ENCODE assay signal across 9 mouse cellular contexts in the genomic region with DNA sequence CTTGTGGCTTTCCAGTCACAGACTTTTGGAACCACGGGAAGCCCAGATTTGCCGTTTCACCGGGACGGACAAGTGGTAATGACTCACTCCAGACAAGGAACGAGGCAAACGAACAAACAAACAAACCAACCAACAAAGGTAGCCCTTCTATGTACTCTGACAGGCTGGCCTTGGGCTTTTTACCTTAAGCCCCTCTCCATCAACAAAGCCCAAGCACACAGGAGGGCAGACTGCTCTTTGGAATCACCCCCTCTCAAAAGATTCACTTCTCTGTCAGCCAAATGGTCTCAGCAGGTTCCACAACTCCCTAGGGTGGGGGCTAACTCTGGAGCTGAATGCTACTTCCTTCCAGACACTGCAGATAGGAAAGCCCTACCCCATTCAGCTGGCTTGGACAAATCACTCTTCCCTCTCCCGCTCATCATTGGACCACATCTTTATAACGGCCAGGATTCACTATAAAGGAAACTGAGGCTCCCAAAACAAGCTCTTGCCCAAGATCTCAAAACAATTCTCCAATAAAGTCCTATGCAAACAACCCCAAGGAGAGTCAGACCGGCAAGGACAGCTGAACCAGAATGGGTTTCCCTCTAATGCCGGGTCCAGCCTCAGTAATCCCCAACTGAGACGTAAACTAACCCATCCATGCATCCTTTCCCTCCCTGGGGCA. TPM values are rescaled to one million over a fixed set of nuclear protein-coding genes. Genes with fewer than 3 reads are reported as not detected.
DNase-seq lines count a peak whose midpoint lies in the region; ATAC-seq and TF ChIP-seq lines count a peak whose summit lies in the region.
"Had no signal": no experiment of that assay in that cellular context is flagged by ENCODE, and none has a peak within 500 bp of the region (broad histone marks: within the 10 kb centered on the region; RNA-seq: fewer than 3 reads in every experiment).

No protein-coding gene starts in this region.

- H3K4me1 ChIP-seq in lung, embryonic 14.5 days (ENCODE audit: insufficient read depth), result peaks cover 4% of the 10 kb centered on the region; the same call in 1 of the 2 replicates
- peaks cover 50% of the 10 kb centered on the region for H3K4me1 ChIP-seq in forebrain, embryonic 15.5 days
- peaks cover 43% of the 10 kb centered on the region for H3K4me1 ChIP-seq in limb, embryonic 12.5 days (replicated peaks)
- peaks cover 24% of the 10 kb centered on the region for H3K4me1 ChIP-seq in stomach, embryonic 14.5 days (ENCODE audit: control insufficient read depth, insufficient read depth, low read length)

- TF ChIP-seq CTCF in lung, embryonic 14.5 days (IDR thresholded peaks at IDR 0.05; ENCODE audit: low read depth), result no peak

- no peak overlapping the region; the same call in 1 of the 2 replicates for H3K9ac ChIP-seq in lung, embryonic 14.5 days
- peak overlapping the region; percentile 39; the same call in 1 of the 2 replicates for H3K9ac ChIP-seq in forebrain, embryonic 15.5 days (replicated peaks)
- H3K9ac ChIP-seq in limb, embryonic 12.5 days (replicated peaks), result no peak overlapping the region
- H3K9ac ChIP-seq in stomach, embryonic 14.5 days (replicated peaks; ENCODE audit: low read depth, low read length), result no peak overlapping the region

- no peaks in the 10 kb centered on the region for H3K9me3 ChIP-seq in lung, embryonic 14.5 days (ENCODE audit: low read depth, low read length)
- no peaks in the 10 kb centered on the region for H3K9me3 ChIP-seq in forebrain, embryonic 15.5 days
- no peaks in the 10 kb centered on the region for H3K9me3 ChIP-seq in limb, embryonic 12.5 days
- no peaks in the 10 kb centered on the region for H3K9me3 ChIP-seq in stomach, embryonic 14.5 days (ENCODE audit: control insufficient read depth, low read depth, low read length)

- no peak for ATAC-seq in lung, embryonic 14.5 days (ENCODE audit: insufficient read depth)
- no peak for ATAC-seq in forebrain, embryonic 15.5 days (replicated peaks)
- ATAC-seq in limb, embryonic 12.5 days (ENCODE audit: insufficient number of reproducible peaks, insufficient read depth, low FRiP score, low TSS enrichment, low read depth), result no peak
- ATAC-seq in stomach, embryonic 14.5 days (ENCODE audit: insufficient number of reproducible peaks, insufficient read depth, low FRiP score, low read depth), result no peak
- ATAC-seq in megakaryocyte progenitor cell, adult 5-6 weeks (replicated peaks; ENCODE audit: poor library complexity), result no peak
- ATAC-seq: Patski had no signal

- H3K27ac ChIP-seq in lung, embryonic 14.5 days (ENCODE audit: low read depth), result no peak overlapping the region
- H3K27ac ChIP-seq in forebrain, embryonic 15.5 days (replicated peaks), result no peak overlapping the region
- H3K27ac ChIP-seq in limb, embryonic 12.5 days, result no peak overlapping the region
- no peak overlapping the region for H3K27ac ChIP-seq in stomach, embryonic 14.5 days (ENCODE audit: low read length)

- peak overlapping the region; percentile 40 for H3K4me3 ChIP-seq in lung, embryonic 14.5 days (ENCODE audit: low read depth, low read length)
- H3K4me3 ChIP-seq in forebrain, embryonic 15.5 days, result peak overlapping the region; percentile 75
- H3K4me3 ChIP-seq in limb, embryonic 12.5 days (replicated peaks), result peak overlapping the region; percentile 44
- peak overlapping the region; percentile 34 for H3K4me3 ChIP-seq in stomach, embryonic 14.5 days (ENCODE audit: low read depth, low read length)

- WGBS in lung, embryonic 14.5 days, result 8% methylated on average over 11 of the region's 11 CpGs
- 14% methylated on average over 11 of the region's 11 CpGs for WGBS in forebrain, embryonic 15.5 days
- 8% methylated on average over 11 of the region's 11 CpGs for WGBS in limb, embryonic 12.5 days
- 16% methylated on average over 11 of the region's 11 CpGs for WGBS in stomach, embryonic 14.5 days

- peak overlapping the region; percentile 93 for H3K4me2 ChIP-seq in lung, embryonic 14.5 days
- H3K4me2 ChIP-seq in forebrain, embryonic 15.5 days (replicated peaks), result peak overlapping the region; percentile 76
- peak overlapping the region; percentile 86 for H3K4me2 ChIP-seq in limb, embryonic 12.5 days
- H3K4me2 ChIP-seq in stomach, embryonic 14.5 days (replicated peaks; ENCODE audit: low read depth, low read length), result peak overlapping the region; percentile 87

- no peak for DNase-seq in lung, embryonic 14.5 days
- no peak for DNase-seq in lung, postnatal 10 days
- DNase-seq in spleen, postnatal 14 days (ENCODE audit: low spot score in 2 of 2), result no peak
- no peak for DNase-seq in kidney, postnatal 25 days

- peaks cover 29% of the 10 kb centered on the region for H3K27me3 ChIP-seq in lung, embryonic 14.5 days (ENCODE audit: insufficient read depth, low read length)
- H3K27me3 ChIP-seq in forebrain, embryonic 15.5 days, result peaks cover 19% of the 10 kb centered on the region; the same call in 1 of the 2 replicates
- H3K27me3 ChIP-seq in limb, embryonic 12.5 days, result peaks cover 54% of the 10 kb centered on the region
- 0 out of 2 replicates have a peak, but pooled peaks cover 6% of the 10 kb centered on the region for H3K27me3 ChIP-seq in stomach, embryonic 14.5 days (ENCODE audit: control insufficient read depth, insufficient read depth, low read length)
- H3K27me3 ChIP-seq: Patski had no signal

- H3K36me3 ChIP-seq in lung, embryonic 14.5 days (ENCODE audit: insufficient read depth), result no peaks in the 10 kb centered on the region
- H3K36me3 ChIP-seq in forebrain, embryonic 15.5 days, result no peaks in the 10 kb centered on the region
- no peaks in the 10 kb centered on the region for H3K36me3 ChIP-seq in limb, embryonic 12.5 days
- H3K36me3 ChIP-seq in stomach, embryonic 14.5 days (ENCODE audit: control insufficient read depth, insufficient read depth, low read length), result no peaks in the 10 kb centered on the region

RNA-seq across cellular contexts. Expression of gene Gm37419, which starts 7.9 kb away (rescaled TPM):
- not detected in 2 replicates for polyA plus RNA-seq in lung, embryonic 14.5 days (2014; fragmentation: Nextera tagmentation; extraction: Ambion mirVana)
- 17.2 TPM in 1 of 2 replicates, not detected in the other for polyA plus RNA-seq in forebrain, embryonic 15.5 days (2015; fragmentation: Nextera tagmentation; extraction: Ambion mirVana)
- not detected in 2 replicates for polyA plus RNA-seq in limb, embryonic 12.5 days (2016; fragmentation: Nextera tagmentation; extraction: Ambion mirVana)
- polyA plus RNA-seq in stomach, embryonic 14.5 days (2014; fragmentation: Nextera tagmentation; extraction: Ambion mirVana), result not detected in 2 replicates
- not detected in 2 replicates for total RNA-seq in megakaryocyte progenitor cell, adult 5-6 weeks (2015)
- not detected in 2 replicates for total RNA-seq in megakaryocyte progenitor cell, adult 5-6 weeks (2017)

RNA-seq across cellular contexts. Expression of gene Bcl6, which starts 8.3 kb away (rescaled TPM):
- 1.1 and 1.2 TPM in 2 replicates for polyA plus RNA-seq in lung, embryonic 14.5 days (2014; fragmentation: Nextera tagmentation; extraction: Ambion mirVana)
- polyA plus RNA-seq in forebrain, embryonic 15.5 days (2015; fragmentation: Nextera tagmentation; extraction: Ambion mirVana), result 1.6 and 2.6 TPM in 2 replicates
- 0.41 and 0.48 TPM in 2 replicates for polyA plus RNA-seq in limb, embryonic 12.5 days (2016; fragmentation: Nextera tagmentation; extraction: Ambion mirVana)
- 1.4 and 1.5 TPM in 2 replicates for polyA plus RNA-seq in stomach, embryonic 14.5 days (2014; fragmentation: Nextera tagmentation; extraction: Ambion mirVana)
- 4.1 and 6.9 TPM in 2 replicates for total RNA-seq in megakaryocyte progenitor cell, adult 5-6 weeks (2015)
- total RNA-seq in megakaryocyte progenitor cell, adult 5-6 weeks (2017), result 2.4 and 3.2 TPM in 2 replicates

RNA-seq across cellular contexts. Expression of gene Rtp2, which starts 48.1 kb away (rescaled TPM):
- polyA plus RNA-seq in lung, embryonic 14.5 days (2014; fragmentation: Nextera tagmentation; extraction: Ambion mirVana), result not detected in 2 replicates
- polyA plus RNA-seq in forebrain, embryonic 15.5 days (2015; fragmentation: Nextera tagmentation; extraction: Ambion mirVana), result not detected in 2 replicates
- polyA plus RNA-seq in limb, embryonic 12.5 days (2016; fragmentation: Nextera tagmentation; extraction: Ambion mirVana), result not detected in 2 replicates
- not detected in 2 replicates for polyA plus RNA-seq in stomach, embryonic 14.5 days (2014; fragmentation: Nextera tagmentation; extraction: Ambion mirVana)
- total RNA-seq in megakaryocyte progenitor cell, adult 5-6 weeks (2015), result not detected in 2 replicates
- total RNA-seq in megakaryocyte progenitor cell, adult 5-6 weeks (2017), result not detected in 2 replicates
- polyA plus RNA-seq: Patski had no signal
